ENCODE assay signal across 21 mouse cellular contexts in the genomic region with DNA sequence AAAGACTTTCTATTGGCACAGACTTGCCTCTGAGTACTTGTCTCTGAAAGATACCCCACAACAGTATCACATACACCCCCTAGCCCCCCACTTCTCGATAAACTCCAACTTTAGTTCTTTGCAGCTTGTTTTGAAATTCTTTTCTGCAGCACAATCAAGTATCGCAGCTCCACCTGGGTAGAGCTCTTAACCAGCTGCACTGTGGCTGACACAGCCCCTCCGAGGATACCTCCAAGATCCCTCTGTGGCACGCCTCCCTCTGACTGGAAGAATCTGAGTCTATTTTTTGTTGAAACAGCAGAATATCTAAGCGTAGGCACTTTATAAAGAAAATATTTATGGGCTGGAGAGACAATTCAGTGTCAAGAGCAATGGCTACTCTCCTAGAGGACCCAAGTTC. TPM values are rescaled to one million over a fixed set of nuclear protein-coding genes. Genes with fewer than 3 reads are reported as not detected.
DNase-seq lines count a peak whose midpoint lies in the region; ATAC-seq and TF ChIP-seq lines count a peak whose summit lies in the region.
"Had no signal": no experiment of that assay in that cellular context is flagged by ENCODE, and none has a peak within 500 bp of the region (broad histone marks: within the 10 kb centered on the region; RNA-seq: fewer than 3 reads in every experiment).

No protein-coding gene starts in this region.

- H3K4me1 ChIP-seq in thymus, adult 2 months (replicated peaks; ENCODE audit: control insufficient read depth, insufficient read depth, low read length), result peaks cover 22% of the 10 kb centered on the region
- no peaks in the 10 kb centered on the region for H3K4me1 ChIP-seq in forebrain, embryonic 15.5 days
- H3K4me1 ChIP-seq: embryonic facial prominence, embryonic 12.5 days; forebrain, embryonic 13.5 days had no signal

- no peak for TF ChIP-seq POLR2A in thymus, adult 2 months (IDR thresholded peaks at IDR 0.05; ENCODE audit: control insufficient read depth, extremely low read depth, insufficient read depth, low read length, poor library complexity)

- no peak for ATAC-seq in forebrain, embryonic 15.5 days (replicated peaks)
- ATAC-seq: forebrain, embryonic 13.5 days; forebrain, embryonic 16.5 days had no signal

- H3K9ac ChIP-seq in forebrain, embryonic 15.5 days (replicated peaks), result no peak overlapping the region
- H3K9ac ChIP-seq: embryonic facial prominence, embryonic 12.5 days; forebrain, embryonic 13.5 days had no signal

- H3K27me3 ChIP-seq in thymus, adult 2 months (ENCODE audit: control insufficient read depth, insufficient read depth, low read length), result no peaks in the 10 kb centered on the region
- no peaks in the 10 kb centered on the region for H3K27me3 ChIP-seq in forebrain, embryonic 15.5 days
- H3K27me3 ChIP-seq: embryonic facial prominence, embryonic 12.5 days; forebrain, embryonic 13.5 days had no signal

- H3K9me3 ChIP-seq in forebrain, embryonic 15.5 days, result no peaks in the 10 kb centered on the region
- H3K9me3 ChIP-seq: embryonic facial prominence, embryonic 10.5 days; embryonic facial prominence, embryonic 12.5 days; forebrain, embryonic 13.5 days had no signal

- peak overlapping the region; percentile 73 for H3K27ac ChIP-seq in thymus, adult 2 months (ENCODE audit: control insufficient read depth, insufficient read depth, low read length)
- H3K27ac ChIP-seq in forebrain, embryonic 15.5 days (replicated peaks), result no peak overlapping the region
- H3K27ac ChIP-seq: embryonic facial prominence, embryonic 10.5 days; embryonic facial prominence, embryonic 12.5 days; forebrain, embryonic 13.5 days had no signal

- TF ChIP-seq CTCF in thymus, adult 2 months (IDR thresholded peaks at IDR 0.05; ENCODE audit: borderline replicate concordance, control insufficient read depth, extremely low read depth, insufficient read depth, low read length, poor library complexity), result no peak

- H3K36me3 ChIP-seq in thymus, adult 2 months (ENCODE audit: control insufficient read depth, insufficient read depth, low read length), result no peaks in the 10 kb centered on the region
- no peaks in the 10 kb centered on the region for H3K36me3 ChIP-seq in forebrain, embryonic 15.5 days
- H3K36me3 ChIP-seq: embryonic facial prominence, embryonic 10.5 days; embryonic facial prominence, embryonic 12.5 days had no signal

- DNase-seq in thymus, adult 2 months, result no peak
- DNase-seq in thymus, adult 18-20 months, result no peak
- DNase-seq in thymus, postnatal 10 days (ENCODE audit: low spot score in 2 of 2), result peak; percentile 28 to 34
- peak; percentile 19 for DNase-seq in thymus, postnatal 25 days
- DNase-seq in embryo, embryonic 10.5 days (ENCODE audit: low spot score), result no peak
- no peak for DNase-seq in cerebellum, adult 9-11 months
- DNase-seq: adrenal gland, adult 8-10 months; adrenal gland, postnatal 14 days; adrenal gland, postnatal 36 days; cerebellum, adult 11-12 months; cerebellum, adult 2 months; cerebellum, adult 9-10 months; cerebellum, postnatal 14 days; cerebellum, postnatal 36 days had no signal

- H3K4me3 ChIP-seq in thymus, adult 2 months (ENCODE audit: control insufficient read depth, insufficient read depth, low read length), result no peak overlapping the region
- H3K4me3 ChIP-seq in forebrain, embryonic 15.5 days, result no peak overlapping the region
- H3K4me3 ChIP-seq: embryonic facial prominence, embryonic 10.5 days; embryonic facial prominence, embryonic 12.5 days; forebrain, embryonic 13.5 days had no signal

- 77% methylated on average over 5 of the region's 5 CpGs for WGBS in thymus, adult 2 months
- WGBS in forebrain, embryonic 15.5 days, result 94% methylated on average over 5 of the region's 5 CpGs

- H3K4me2 ChIP-seq in forebrain, embryonic 15.5 days (replicated peaks), result no peak overlapping the region
- H3K4me2 ChIP-seq: embryonic facial prominence, embryonic 12.5 days; forebrain, embryonic 13.5 days had no signal

RNA-seq across cellular contexts. Expression of gene Fbxo27, which starts 20.4 kb away (rescaled TPM):
- polyA plus RNA-seq in thymus, adult 2 months (2012; rRNA removed), result 19.1 and 26.5 TPM in 2 replicates
- 6.3 TPM in 2 replicates for polyA plus RNA-seq in forebrain, embryonic 15.5 days (2015; fragmentation: Nextera tagmentation; extraction: Ambion mirVana)

RNA-seq across cellular contexts. Expression of gene Acp7, which starts 41.1 kb away (rescaled TPM):
- polyA plus RNA-seq in thymus, adult 2 months (2012; rRNA removed), result 0.69 and 0.92 TPM in 2 replicates
- polyA plus RNA-seq in forebrain, embryonic 15.5 days (2015; fragmentation: Nextera tagmentation; extraction: Ambion mirVana), result not detected in 2 replicates
- polyA plus RNA-seq: C2C12; embryonic facial prominence, embryonic 10.5 days; forebrain, embryonic 11.5 days; forebrain, embryonic 13.5 days; forebrain, embryonic 16.5 days had no signal

RNA-seq across cellular contexts. Expression of gene Fbxo17, which starts 44.3 kb away (rescaled TPM):
- 5.0 and 6.2 TPM in 2 replicates for polyA plus RNA-seq in thymus, adult 2 months (2012; rRNA removed)
- 3.3 and 3.8 TPM in 2 replicates for polyA plus RNA-seq in forebrain, embryonic 15.5 days (2015; fragmentation: Nextera tagmentation; extraction: Ambion mirVana)

Comparison
In these comparisons a context has a peak if more than half of its experiments do, and no peak if none do; other contexts are left out.
1. DNase-seq: peak in thymus, postnatal 10 days (2 of 2) and thymus, postnatal 25 days (single experiment); none in thymus, adult 2 months (single experiment), thymus, adult 18-20 months (0 of 2), embryo, embryonic 10.5 days (single experiment) and cerebellum, adult 9-11 months (single experiment).